Mouse (Mus musculus): Measurements from ENCODE around the gene Nek6. TPM values are rescaled to one million over a fixed set of nuclear protein-coding genes. Genes with fewer than 3 reads are reported as not detected.

Gene Nek6
- polyA plus RNA-seq, 1 experiment from 2014 or later = 75.1 TPM

GRCm38 (mm10) chr2:38607716-38608115 lies 96.3 kb downstream of the Nek6 start:
- DNase-seq (ENCODE audit: low spot score) (no peak), ATAC-seq (ENCODE audit: insufficient read depth, low FRiP score, low TSS enrichment) (no peak)
- 0 out of 2 replicates have a peak, but pooled peaks cover 3% of the 10 kb centered on the region for H3K4me1 ChIP-seq (ENCODE audit: control insufficient read depth, insufficient read depth, low read length)
- no peak overlapping the region for H3K4me3 ChIP-seq (ENCODE audit: low read depth, low read length)
- H3K27me3 ChIP-seq (ENCODE audit: control insufficient read depth, insufficient read depth, low read length) = no peaks in the 10 kb centered on the region
- H3K9me3 ChIP-seq (ENCODE audit: control insufficient read depth, low read length) = no peaks in the 10 kb centered on the region
- H3K36me3 ChIP-seq (ENCODE audit: control insufficient read depth, insufficient read depth, low read length) = no peaks in the 10 kb centered on the region
- no peak overlapping the region for H3K4me2 ChIP-seq (ENCODE audit: low read depth)
- WGBS = 91% methylated on average over 1 of the region's 1 CpGs
- no peak overlapping the region for H3K27ac ChIP-seq (ENCODE audit: low read depth, low read length)
- H3K9ac ChIP-seq (ENCODE audit: low read length) = no peak overlapping the region

DNA sequence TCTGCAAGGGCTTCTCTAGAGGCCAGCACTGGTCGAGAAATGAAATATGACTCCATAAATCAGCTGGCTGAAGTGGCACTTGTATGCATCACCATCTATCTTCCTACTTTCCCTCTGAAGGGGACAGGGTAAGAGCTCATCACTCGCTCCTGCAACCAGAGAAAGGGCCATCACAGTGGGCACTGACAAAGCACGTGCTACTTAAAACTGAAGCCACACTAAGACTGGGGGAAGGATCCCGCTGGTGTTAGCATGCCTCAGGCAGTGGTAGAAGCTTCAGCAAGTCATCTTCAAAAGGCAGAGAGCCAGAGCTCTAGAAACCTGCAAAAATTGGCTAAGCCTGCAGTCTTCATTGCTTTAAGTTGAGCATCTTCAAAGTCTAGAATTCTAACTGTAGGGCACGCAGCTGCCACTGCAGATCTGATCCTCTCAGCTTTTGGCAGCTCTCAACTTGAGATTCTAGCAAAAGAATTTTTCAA lies 97.4 kb downstream of the Nek6 start:
- no peaks in the 10 kb centered on the region for H3K36me3 ChIP-seq (ENCODE audit: control insufficient read depth, insufficient read depth, low read length)
- H3K9me3 ChIP-seq (ENCODE audit: control insufficient read depth, low read length) = no peaks in the 10 kb centered on the region
- 0 out of 2 replicates have a peak, but pooled peaks cover 3% of the 10 kb centered on the region for H3K4me1 ChIP-seq (ENCODE audit: control insufficient read depth, insufficient read depth, low read length)
- DNase-seq (ENCODE audit: low spot score) = no peak
- H3K9ac ChIP-seq (ENCODE audit: low read length) = no peak overlapping the region
- H3K4me2 ChIP-seq (ENCODE audit: low read depth) = no peak overlapping the region
- H3K27me3 ChIP-seq (ENCODE audit: control insufficient read depth, insufficient read depth, low read length) = no peaks in the 10 kb centered on the region
- 83% methylated on average over 5 of the region's 5 CpGs for WGBS
- ATAC-seq (ENCODE audit: insufficient read depth, low FRiP score, low TSS enrichment) = no peak
- no peak overlapping the region for H3K4me3 ChIP-seq (ENCODE audit: low read depth, low read length)
- no peak overlapping the region for H3K27ac ChIP-seq (ENCODE audit: low read depth, low read length)

DNA sequence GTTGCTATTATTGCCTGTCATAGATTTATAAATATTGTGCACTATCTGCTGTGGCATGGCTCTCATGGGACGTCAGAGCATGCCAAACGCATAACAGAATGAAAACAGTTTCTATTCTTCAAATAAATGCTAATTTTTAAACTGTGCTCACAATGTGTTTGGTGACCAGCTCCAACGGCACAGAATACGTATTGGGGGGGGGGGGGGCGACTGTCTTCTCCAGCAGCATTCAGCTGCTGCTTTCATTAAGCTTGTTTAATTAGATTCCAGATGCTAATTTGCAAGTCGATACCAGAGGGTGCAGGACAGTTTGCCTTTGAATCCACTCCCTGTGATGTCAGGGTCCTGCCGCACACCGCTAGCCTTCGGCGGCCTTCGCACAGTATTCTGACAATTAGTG lies 97.9 kb downstream of the Nek6 start:
- ATAC-seq (ENCODE audit: insufficient read depth, low FRiP score, low TSS enrichment) (no peak), DNase-seq (ENCODE audit: low spot score) (no peak)
- Histone ChIP-seq H3K4me3 (ENCODE audit: low read depth, low read length) (no peak overlapping the region), H3K9ac (ENCODE audit: low read length) (no peak overlapping the region), H3K27me3 (ENCODE audit: control insufficient read depth, insufficient read depth, low read length) (no peaks in the 10 kb centered on the region), H3K4me2 (ENCODE audit: low read depth) (no peak overlapping the region), H3K9me3 (ENCODE audit: control insufficient read depth, low read length) (no peaks in the 10 kb centered on the region), H3K4me1 (ENCODE audit: control insufficient read depth, insufficient read depth, low read length) (0 out of 2 replicates have a peak, but pooled peaks cover 3% of the 10 kb centered on the region), H3K27ac (ENCODE audit: low read depth, low read length) (no peak overlapping the region), H3K36me3 (ENCODE audit: control insufficient read depth, insufficient read depth, low read length) (no peaks in the 10 kb centered on the region)
- WGBS = 81% methylated on average over 11 of the region's 11 CpGs

DNA sequence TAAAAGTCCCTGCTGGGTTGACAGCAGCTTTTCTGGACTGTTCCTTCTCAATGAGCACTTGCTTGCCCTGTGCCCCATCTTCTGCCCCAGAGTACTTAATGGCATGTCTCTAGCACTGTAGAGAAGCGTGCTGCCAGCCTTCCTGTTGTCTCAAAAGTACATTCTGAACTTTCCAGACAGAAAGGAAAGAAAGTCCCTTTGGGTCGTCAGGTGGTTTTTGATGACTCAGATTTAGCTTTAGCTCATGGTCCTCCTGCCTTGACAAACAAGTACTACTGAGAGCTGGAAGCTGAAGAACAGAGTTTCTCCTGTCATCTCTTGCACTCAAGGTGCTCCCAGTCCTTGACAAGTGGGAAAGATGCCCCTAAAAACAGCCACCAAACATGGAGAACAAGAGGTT lies 98.7 kb downstream of the Nek6 start:
- Histone ChIP-seq H3K4me3 (ENCODE audit: low read depth, low read length) (no peak overlapping the region), H3K9me3 (ENCODE audit: control insufficient read depth, low read length) (no peaks in the 10 kb centered on the region), H3K36me3 (ENCODE audit: control insufficient read depth, insufficient read depth, low read length) (no peaks in the 10 kb centered on the region), H3K9ac (ENCODE audit: low read length) (no peak overlapping the region), H3K4me2 (ENCODE audit: low read depth) (no peak overlapping the region), H3K27me3 (ENCODE audit: control insufficient read depth, insufficient read depth, low read length) (no peaks in the 10 kb centered on the region), H3K4me1 (ENCODE audit: control insufficient read depth, insufficient read depth, low read length) (0 out of 2 replicates have a peak, but pooled peaks cover 3% of the 10 kb centered on the region), H3K27ac (ENCODE audit: low read depth, low read length) (no peak overlapping the region)
- DNase-seq (ENCODE audit: low spot score) (no peak), ATAC-seq (ENCODE audit: insufficient read depth, low FRiP score, low TSS enrichment) (no peak)
- WGBS = 88% methylated on average over 2 of the region's 2 CpGs

- DNase-seq (ENCODE audit: low spot score) = no peak
- peaks cover 9% of the 10 kb centered on the region for H3K4me1 ChIP-seq (ENCODE audit: control insufficient read depth, insufficient read depth, low read length)
- no peak overlapping the region for H3K4me2 ChIP-seq (ENCODE audit: low read depth)
- H3K27ac ChIP-seq (ENCODE audit: low read depth, low read length) = no peak overlapping the region
- H3K4me3 ChIP-seq (ENCODE audit: low read depth, low read length) = no peak overlapping the region
- no peaks in the 10 kb centered on the region for H3K9me3 ChIP-seq (ENCODE audit: control insufficient read depth, low read length)
- ATAC-seq (ENCODE audit: insufficient read depth, low FRiP score, low TSS enrichment) = no peak
- WGBS = 89% methylated on average over 6 of the region's 6 CpGs
- no peak overlapping the region for H3K9ac ChIP-seq (ENCODE audit: low read length)
- no peaks in the 10 kb centered on the region for H3K27me3 ChIP-seq (ENCODE audit: control insufficient read depth, insufficient read depth, low read length)
- H3K36me3 ChIP-seq (ENCODE audit: control insufficient read depth, insufficient read depth, low read length) = no peaks in the 10 kb centered on the region
These were observed 101.2 kb downstream of the Nek6 start for GRCm38 (mm10) chr2:38612596-38612995.

DNA sequence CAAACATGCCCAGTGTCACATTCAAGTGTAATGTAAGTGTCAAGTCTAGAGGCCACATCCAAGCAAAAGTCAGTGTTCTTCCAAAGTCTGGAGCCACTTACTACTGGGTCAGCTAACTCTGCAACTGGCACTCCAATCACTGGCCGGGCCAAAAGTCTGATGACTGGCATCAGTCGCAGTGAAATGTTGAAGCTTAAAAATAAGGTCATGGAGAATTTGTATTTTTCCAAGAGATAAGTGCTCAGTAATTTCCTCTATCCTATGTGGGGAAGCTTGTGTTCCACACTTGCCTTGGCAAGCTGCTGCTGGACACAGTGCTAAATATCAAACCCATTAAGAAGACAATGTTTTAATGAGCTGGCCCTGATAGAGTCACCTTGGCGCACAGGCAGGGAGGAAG lies 102.1 kb downstream of the Nek6 start:
- ATAC-seq (ENCODE audit: insufficient read depth, low FRiP score, low TSS enrichment) (no peak), DNase-seq (ENCODE audit: low spot score) (no peak)
- H3K36me3 ChIP-seq (ENCODE audit: control insufficient read depth, insufficient read depth, low read length) = no peaks in the 10 kb centered on the region
- H3K27ac ChIP-seq (ENCODE audit: low read depth, low read length) = no peak overlapping the region
- H3K27me3 ChIP-seq (ENCODE audit: control insufficient read depth, insufficient read depth, low read length) = no peaks in the 10 kb centered on the region
- no peak overlapping the region for H3K9ac ChIP-seq (ENCODE audit: low read length)
- no peak overlapping the region for H3K4me2 ChIP-seq (ENCODE audit: low read depth)
- no peaks in the 10 kb centered on the region for H3K9me3 ChIP-seq (ENCODE audit: control insufficient read depth, low read length)
- peaks cover 9% of the 10 kb centered on the region for H3K4me1 ChIP-seq (ENCODE audit: control insufficient read depth, insufficient read depth, low read length)
- 95% methylated on average over 3 of the region's 3 CpGs for WGBS
- no peak overlapping the region for H3K4me3 ChIP-seq (ENCODE audit: low read depth, low read length)

- DNase-seq (ENCODE audit: low spot score) (no peak), ATAC-seq (ENCODE audit: insufficient read depth, low FRiP score, low TSS enrichment) (no peak)
- H3K9me3 ChIP-seq (ENCODE audit: control insufficient read depth, low read length) = no peaks in the 10 kb centered on the region
- no peak overlapping the region for H3K27ac ChIP-seq (ENCODE audit: low read depth, low read length)
- no peaks in the 10 kb centered on the region for H3K27me3 ChIP-seq (ENCODE audit: control insufficient read depth, insufficient read depth, low read length)
- 84% methylated on average over 6 of the region's 6 CpGs for WGBS
- H3K36me3 ChIP-seq (ENCODE audit: control insufficient read depth, insufficient read depth, low read length) = no peaks in the 10 kb centered on the region
- H3K4me3 ChIP-seq (ENCODE audit: low read depth, low read length) = no peak overlapping the region
- no peak overlapping the region for H3K9ac ChIP-seq (ENCODE audit: low read length)
- H3K4me1 ChIP-seq (ENCODE audit: control insufficient read depth, insufficient read depth, low read length) = peaks cover 6% of the 10 kb centered on the region
- H3K4me2 ChIP-seq (ENCODE audit: low read depth) = no peak overlapping the region
These were observed 103.0 kb downstream of the Nek6 start for GRCm38 (mm10) chr2:38614437-38614836.

DNA sequence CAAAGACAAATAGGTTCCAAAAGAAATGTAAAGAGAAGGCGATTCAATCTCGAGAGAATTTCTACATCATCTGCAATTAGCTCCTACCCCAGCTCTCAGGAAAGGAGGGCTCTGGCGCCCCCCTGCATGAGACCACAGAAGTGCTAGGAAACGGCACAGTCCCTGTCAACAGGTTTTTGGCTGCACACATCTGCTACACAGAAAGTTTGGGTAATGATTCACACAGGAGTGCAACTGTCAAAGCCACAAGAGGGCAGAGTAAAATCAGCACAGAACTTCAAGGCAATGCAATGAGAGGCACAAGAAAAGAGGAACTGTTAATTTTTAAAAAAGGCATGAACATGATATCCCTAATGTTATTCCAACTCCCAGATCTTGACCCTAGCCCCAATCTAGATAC lies 104.6 kb downstream of the Nek6 start:
- no peak for ATAC-seq (ENCODE audit: insufficient read depth, low FRiP score, low TSS enrichment)
- no peaks in the 10 kb centered on the region for H3K27me3 ChIP-seq (ENCODE audit: control insufficient read depth, insufficient read depth, low read length)
- WGBS = 68% methylated on average over 4 of the region's 4 CpGs
- DNase-seq (ENCODE audit: low spot score) = no peak
- H3K4me3 ChIP-seq (ENCODE audit: low read depth, low read length) = no peak overlapping the region
- no peak overlapping the region for H3K27ac ChIP-seq (ENCODE audit: low read depth, low read length)
- H3K4me2 ChIP-seq (ENCODE audit: low read depth) = no peak overlapping the region
- peaks cover 6% of the 10 kb centered on the region for H3K4me1 ChIP-seq (ENCODE audit: control insufficient read depth, insufficient read depth, low read length)
- no peaks in the 10 kb centered on the region for H3K9me3 ChIP-seq (ENCODE audit: control insufficient read depth, low read length)
- H3K36me3 ChIP-seq (ENCODE audit: control insufficient read depth, insufficient read depth, low read length) = no peaks in the 10 kb centered on the region
- no peak overlapping the region for H3K9ac ChIP-seq (ENCODE audit: low read length)

DNA sequence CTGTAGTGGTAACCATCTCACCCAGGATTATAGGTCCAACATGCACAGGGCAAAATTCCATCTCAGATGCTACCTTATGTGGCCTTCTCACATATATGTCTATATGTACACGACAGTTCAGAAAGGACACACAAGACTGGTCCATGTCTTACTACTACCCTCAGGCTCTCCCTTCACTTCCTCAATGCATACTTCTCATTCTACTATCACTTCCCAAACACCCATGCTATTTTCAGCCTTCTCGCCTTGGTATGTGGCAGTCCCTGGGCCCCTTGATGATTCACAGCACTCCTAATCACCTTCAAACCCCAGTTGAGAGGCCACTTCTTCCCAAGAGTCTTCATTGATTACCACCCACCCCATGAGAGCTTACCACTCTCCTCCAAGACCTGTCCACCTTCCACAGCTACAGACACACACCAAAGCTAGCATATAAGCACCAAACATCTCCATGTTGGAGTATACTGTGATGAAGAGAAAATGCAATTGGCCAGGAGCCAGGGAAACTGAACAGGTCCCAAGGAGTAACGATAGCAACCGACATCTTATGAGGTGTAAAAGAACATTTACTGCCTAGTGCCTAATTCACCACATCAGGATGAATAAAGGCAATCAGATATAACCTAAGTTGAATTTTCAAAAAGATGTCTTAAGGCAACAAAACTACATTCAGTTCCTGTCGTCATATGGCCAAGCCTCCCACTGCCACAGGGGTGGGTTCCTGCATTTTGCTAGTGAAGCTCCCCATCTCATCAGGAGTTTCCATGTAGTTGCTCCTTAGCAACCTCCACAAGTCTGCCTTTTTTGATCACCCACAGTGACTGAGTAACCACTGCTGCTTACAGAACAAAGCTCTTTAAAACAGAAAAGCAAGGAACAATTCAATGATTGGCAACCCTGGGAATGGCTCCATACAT lies 105.8 kb downstream of the Nek6 start:
- ATAC-seq (ENCODE audit: insufficient read depth, low FRiP score, low TSS enrichment) = no peak

More for the DNA sequence above, 105.8 kb downstream of the Nek6 start:
- H3K9ac ChIP-seq (ENCODE audit: low read length) = no peak overlapping the region
- no peaks in the 10 kb centered on the region for H3K36me3 ChIP-seq (ENCODE audit: control insufficient read depth, insufficient read depth, low read length)
- no peak overlapping the region for H3K27ac ChIP-seq (ENCODE audit: low read depth, low read length)
- WGBS = 91% methylated on average over 5 of the region's 5 CpGs
- H3K4me1 ChIP-seq (ENCODE audit: control insufficient read depth, insufficient read depth, low read length) = peaks cover 13% of the 10 kb centered on the region
- H3K4me3 ChIP-seq (ENCODE audit: low read depth, low read length) = no peak overlapping the region
- no peak for DNase-seq (ENCODE audit: low spot score)
- H3K4me2 ChIP-seq (ENCODE audit: low read depth) = no peak overlapping the region
- no peaks in the 10 kb centered on the region for H3K27me3 ChIP-seq (ENCODE audit: control insufficient read depth, insufficient read depth, low read length)
- no peaks in the 10 kb centered on the region for H3K9me3 ChIP-seq (ENCODE audit: control insufficient read depth, low read length)

All from neural tube, embryonic 11.5 days (tissue).